Mouse (Mus musculus) adrenal gland, adult 18-20 months (tissue): Measurements from ENCODE around the gene 1700001C02Rik. TPM values are rescaled to one million over a fixed set of nuclear protein-coding genes. Genes with fewer than 3 reads are reported as not detected.
A peak's percentile ranks its signal among the peaks of the same experiment; 100 is the strongest.

ENCODE experiments used
- DNase-seq, 2 experiments: peaks; one replicate each; pipeline ENCODE4 v3.0.0; 2021 to 2022; ENCODE audit warnings: low spot score in 2 of 2
- long read RNA-seq, 2 experiments: library from polyadenylated mRNA; stranded (forward); transcript quantifications; one replicate each; pipeline ENCODE4 v2.0.0; 2021
- total RNA-seq, 2 experiments: library from RNA; stranded (reverse); gene quantifications; 1 replicate in 1 of 2; 2 replicates in 1 of 2; pipeline ENCODE4 v1.2.3; 2021

The 1700001C02Rik gene
- total RNA-seq = not detected
- long read RNA-seq, experiment 1 = 0 reads
- long read RNA-seq, experiment 2 = 0 reads

DNA sequence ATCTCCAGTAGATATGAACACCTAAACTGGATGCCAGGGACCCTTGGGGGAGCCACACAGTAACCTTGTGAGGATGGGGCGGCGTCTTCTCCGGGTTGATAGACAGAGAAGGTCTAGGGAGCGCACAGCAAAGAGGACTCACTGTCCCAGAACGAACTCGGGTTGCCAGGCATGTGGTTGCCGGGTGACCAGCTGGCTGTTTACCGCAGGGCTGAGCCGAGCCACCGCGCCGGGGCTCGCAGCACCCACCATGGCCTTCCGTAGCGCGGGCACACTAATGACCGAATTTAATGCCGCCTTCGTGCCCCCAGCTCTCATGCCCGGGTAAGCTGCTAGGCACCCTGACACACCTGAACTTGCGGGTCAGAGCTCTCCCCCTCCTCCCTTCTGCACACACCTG is at the start of gene 1700001C02Rik:
1700001C02Rik (plus strand) TSS at position 187 of the 400 bp plus-strand sequence.
- DNase-seq = no peak

GRCm38 (mm10) chr5:30416665-30417064 is 49.2 kb upstream of the 1700001C02Rik start:
- DNase-seq = no peak

GRCm38 (mm10) chr5:30423121-30423520 is 42.7 kb upstream of the 1700001C02Rik start:
- no peak for DNase-seq

GRCm38 (mm10) chr5:30423572-30424244 is 42.1 kb upstream of the 1700001C02Rik start:
- peak; percentile 35 to 58 for DNase-seq

DNA sequence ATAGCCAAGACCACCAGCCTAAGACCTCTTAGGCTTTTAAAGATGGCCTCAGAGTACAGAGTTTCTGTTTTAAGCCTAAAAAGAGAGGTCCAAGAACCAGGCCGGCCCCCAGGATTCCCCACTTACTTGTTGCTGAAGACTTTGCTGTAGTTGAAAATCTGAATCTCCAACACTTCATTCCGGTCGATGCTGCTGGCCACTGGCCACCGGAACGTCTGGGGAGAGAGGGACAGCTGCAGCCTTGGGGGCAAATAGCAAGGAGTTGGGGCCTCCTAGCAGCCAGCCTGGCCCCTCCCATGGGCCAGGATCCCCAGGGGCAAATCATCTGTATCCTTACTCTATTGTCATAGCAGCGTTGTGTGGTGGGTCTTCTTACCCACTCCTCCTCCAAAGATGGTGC is 38.4 kb upstream of the 1700001C02Rik start:
- no peak for DNase-seq

DNA sequence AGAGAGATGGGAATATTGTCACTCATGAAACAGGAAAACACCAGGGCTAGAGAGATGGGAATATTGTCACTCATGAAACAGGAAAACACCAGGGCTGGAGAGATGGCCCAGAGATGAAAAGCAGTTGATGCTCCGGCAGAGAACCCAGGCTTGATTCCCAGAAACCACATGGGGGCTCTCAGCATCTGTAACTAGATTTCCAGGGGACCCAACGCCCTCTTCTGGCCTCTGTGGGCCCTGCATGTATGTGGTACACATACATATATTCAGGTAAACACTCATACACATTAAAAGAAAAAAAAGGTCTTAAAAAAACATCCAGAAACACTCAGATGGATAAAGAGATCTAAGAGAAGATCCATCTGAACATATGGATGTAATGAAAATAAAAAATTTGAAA is 26.9 kb upstream of the 1700001C02Rik start:
- DNase-seq = no peak

DNA sequence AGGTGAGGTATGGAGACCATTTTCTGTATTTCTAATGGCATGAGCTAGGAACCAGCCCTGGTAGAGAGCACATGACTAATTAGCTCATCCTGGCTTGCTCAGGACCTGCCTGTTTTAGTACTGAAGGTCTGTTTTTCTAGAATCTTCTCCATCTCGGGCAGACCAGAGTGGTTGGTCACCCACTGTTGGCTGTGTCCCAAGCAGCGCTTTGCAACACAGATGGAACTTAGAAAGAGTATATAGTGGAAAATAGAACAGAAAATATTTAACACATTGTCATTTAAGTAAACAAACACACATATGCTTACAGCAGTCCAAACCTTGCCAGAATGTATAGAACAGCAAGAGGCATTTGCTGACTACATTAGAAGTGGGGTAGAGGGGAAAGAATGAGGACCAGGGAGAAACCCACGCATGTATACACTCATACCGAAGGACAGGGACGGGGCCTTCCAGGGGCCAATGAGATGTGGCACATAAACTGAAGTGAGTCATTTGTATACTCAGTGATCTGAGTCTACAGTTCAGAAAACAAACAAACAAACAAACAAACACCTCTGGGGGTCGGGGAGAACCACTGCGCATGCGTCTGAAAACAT is 25.4 kb upstream of the 1700001C02Rik start:
- DNase-seq = no peak

- no peak for DNase-seq
Observed at GRCm38 (mm10) chr5:30442196-30442595, 23.7 kb upstream of the 1700001C02Rik start.

DNA sequence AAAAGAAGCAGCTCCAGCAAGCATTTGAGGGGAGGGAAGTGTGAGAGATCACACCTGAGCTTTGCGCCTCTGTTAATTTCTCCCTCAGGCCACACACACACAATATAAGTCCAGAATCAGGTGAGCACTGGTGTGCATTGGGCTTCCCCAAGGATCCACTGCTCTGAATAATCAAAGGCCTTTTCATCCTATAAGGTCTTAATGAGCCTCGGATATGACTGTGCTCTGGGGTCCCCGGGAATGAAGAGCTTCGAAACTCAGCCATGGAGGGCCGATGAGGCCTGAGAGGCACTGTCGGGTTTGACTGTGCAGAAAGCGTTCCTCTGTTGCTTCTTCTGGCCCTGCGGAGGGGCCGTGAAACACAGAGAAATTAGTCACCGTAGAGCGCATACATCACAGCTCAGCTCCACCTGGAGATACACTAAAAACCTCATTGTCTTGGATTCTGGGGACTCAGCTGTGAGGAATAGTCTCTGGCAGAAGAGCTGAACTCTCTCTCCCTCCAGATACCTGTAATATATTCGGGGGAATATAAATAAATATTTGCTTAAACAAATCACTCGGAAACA is 21.4 kb upstream of the 1700001C02Rik start:
- no peak for DNase-seq

DNA sequence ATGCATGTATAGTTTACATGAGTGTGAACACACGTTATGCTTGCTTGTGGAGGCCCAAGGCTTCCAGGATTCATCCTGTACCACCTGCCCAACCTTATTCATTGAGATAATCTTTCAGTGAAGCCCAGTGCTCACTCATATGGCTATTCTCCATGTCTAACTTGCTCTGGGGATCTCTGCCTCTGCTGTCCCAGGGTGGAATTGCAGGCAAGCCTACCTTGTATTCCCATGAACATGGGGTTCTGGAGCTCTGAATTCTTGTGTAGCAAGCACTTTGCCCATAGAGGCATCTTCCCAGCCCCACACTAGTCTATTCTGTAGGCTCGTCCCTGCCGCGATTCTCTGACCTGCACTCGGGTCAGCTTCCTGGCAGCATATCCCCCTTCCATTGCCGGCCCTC is 9.8 kb upstream of the 1700001C02Rik start:
- no peak for DNase-seq

DNA sequence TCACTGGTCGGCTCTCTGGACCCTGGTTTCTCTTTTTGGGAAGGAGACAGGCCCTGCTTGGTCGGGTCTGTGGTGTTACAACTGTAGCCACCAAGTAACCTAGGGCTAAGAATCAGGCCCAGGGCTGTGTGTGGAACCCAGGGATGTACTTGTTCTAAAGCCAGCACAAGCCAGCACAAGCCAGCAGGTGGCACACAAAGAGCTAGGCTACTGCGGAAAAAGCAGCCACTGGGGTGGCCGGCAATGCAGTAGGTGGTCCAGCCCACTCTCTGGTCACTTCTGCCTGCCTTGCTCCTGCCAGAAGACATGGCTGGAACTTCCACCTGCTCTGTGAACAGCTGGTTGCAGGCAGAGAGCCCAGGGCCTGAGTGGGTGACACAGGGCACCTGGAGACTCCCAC is 5.7 kb upstream of the 1700001C02Rik start:
- DNase-seq = no peak

DNA sequence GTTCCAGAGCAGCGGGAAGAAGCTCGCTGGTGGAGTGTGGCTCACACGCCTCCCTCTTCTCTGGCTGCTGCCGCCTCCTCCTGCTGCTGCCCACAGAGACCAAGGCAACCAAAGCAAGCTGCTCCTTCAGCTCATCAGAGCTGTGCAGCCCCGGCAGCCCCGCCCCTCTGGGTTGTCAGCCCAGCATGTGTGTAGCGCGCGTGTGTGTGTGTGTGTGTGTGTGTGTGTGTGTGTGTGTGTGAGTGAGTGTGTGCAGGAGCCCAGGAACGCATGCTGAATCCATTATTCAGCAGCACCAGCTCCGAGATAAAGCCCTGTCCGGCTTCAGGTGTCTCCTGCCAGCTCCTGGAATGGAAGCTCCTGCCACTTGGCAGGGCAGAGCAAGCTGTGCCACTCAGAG is 4.0 kb upstream of the 1700001C02Rik start, which contains the start of gene Otof:
Otof (minus strand) TSS at position 112 of the 400 bp plus-strand sequence.
- no peak for DNase-seq

- no peak for DNase-seq
Observed at GRCm38 (mm10) chr5:30466315-30466714, 468 bp downstream of the 1700001C02Rik start.

GRCm38 (mm10) chr5:30470454-30470853 is 4.6 kb downstream of the 1700001C02Rik start:
- DNase-seq = no peak

DNA sequence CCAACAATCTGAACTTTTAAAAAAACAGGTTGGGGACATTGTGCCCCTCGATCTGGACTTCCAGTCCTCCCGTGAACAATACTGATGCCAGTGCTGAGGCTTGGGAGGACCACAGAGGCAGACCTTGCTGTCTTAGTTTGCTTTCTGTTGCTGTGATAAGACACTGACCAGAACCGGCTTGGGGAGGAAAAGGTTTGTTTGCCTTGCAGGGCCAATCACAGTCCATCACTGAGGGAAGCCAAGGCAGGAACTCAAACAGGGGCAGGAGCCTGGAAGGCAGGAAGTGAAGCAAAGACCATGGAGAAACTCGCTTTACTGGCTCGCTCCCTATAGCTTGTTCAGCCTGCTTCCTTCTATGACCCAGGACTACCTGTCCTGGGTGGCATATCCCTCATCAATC is 6.3 kb downstream of the 1700001C02Rik start:
- DNase-seq = no peak

DNA sequence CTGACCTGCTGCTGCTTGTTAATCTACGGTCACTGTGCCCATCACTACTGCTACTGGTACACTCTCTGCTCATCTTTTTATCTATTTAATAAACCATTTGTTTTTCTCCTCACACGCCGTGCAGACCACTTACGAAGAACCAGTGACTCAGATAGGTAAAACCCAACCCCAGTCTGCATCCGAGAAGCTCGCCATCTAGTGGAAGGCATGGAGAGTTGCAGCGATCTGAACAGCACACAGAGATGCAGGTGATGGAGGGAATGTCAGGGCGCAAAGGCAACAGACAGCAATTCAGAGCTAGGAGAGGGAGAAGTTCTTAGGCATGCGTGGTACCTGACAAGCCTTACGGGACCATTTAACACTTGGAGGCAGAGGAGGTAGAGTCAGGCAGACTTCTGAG is 10.7 kb downstream of the 1700001C02Rik start:
- DNase-seq = peak in 1 of 2 experiments; percentile 26

DNA sequence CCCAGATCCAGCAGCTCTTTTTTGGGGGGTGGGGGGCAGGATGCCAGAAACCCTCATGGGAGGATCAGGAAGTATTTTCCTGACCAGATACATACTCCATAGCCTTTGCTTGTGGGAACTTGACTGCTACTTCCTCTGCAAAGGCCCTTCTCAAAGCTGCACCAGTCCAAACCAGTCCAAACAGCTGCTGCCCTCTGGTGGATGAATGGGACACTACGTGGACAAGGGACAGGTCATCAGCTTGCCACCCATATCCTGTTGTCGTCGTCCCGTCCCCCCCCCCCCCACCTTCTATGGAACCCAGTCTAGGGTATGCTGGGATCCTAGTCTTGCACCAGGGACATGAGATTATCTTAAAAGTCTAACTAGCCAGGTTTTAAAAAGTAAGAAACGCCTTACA is 16.5 kb downstream of the 1700001C02Rik start:
- DNase-seq = peak; percentile 67 to 70

- DNase-seq = no peak
Observed at GRCm38 (mm10) chr5:30483533-30483932, 17.7 kb downstream of the 1700001C02Rik start.

GRCm38 (mm10) chr5:30484591-30484990 is 18.7 kb downstream of the 1700001C02Rik start:
- no peak for DNase-seq

GRCm38 (mm10) chr5:30485136-30485535 is 19.3 kb downstream of the 1700001C02Rik start:
- DNase-seq = no peak

GRCm38 (mm10) chr5:30490215-30490614 is 24.4 kb downstream of the 1700001C02Rik start:
- no peak for DNase-seq

GRCm38 (mm10) chr5:30490845-30491244 is 25.0 kb downstream of the 1700001C02Rik start:
- DNase-seq = no peak
